Mouse (Mus musculus): Measurements from ENCODE around the gene Poll. TPM values are rescaled to one million over a fixed set of nuclear protein-coding genes. Genes with fewer than 3 reads are reported as not detected.

Poll gene
- polyA plus RNA-seq, 1 experiment: 12.7 TPM

- Histone ChIP-seq H3K36me3 (ENCODE audit: control insufficient read depth, insufficient read depth) (no peaks in the 10 kb centered on the region), H3K4me3 (ENCODE audit: insufficient read depth, poor library complexity, severe bottlenecking) (no peak overlapping the region), H3K79me3 (ENCODE audit: low read depth) (no peaks in the 10 kb centered on the region), H3K79me2 (ENCODE audit: control insufficient read depth, insufficient read depth) (no peaks in the 10 kb centered on the region), H3K27me3 (ENCODE audit: control insufficient read depth, insufficient read depth, insufficient read length) (no peaks in the 10 kb centered on the region), H3ac (ENCODE audit: control insufficient read depth, insufficient read length, low read depth) (no peak overlapping the region)
- no peak for TF ChIP-seq MYOG (IDR thresholded peaks at IDR 0.05; ENCODE audit: control insufficient read depth, extremely low read depth, insufficient read length)
- TF ChIP-seq CEBPB (IDR thresholded peaks at IDR 0.05; ENCODE audit: low read depth): no peak
- no peak for TF ChIP-seq FOSL1 (IDR thresholded peaks at IDR 0.05; ENCODE audit: insufficient read depth, low read length, poor library complexity, severe bottlenecking)
- TF ChIP-seq CTCF (IDR thresholded peaks at IDR 0.05; ENCODE audit: control insufficient read depth, insufficient read depth, insufficient read length): no peak
- no peak for TF ChIP-seq USF1 (IDR thresholded peaks at IDR 0.05; ENCODE audit: low read depth)
- TF ChIP-seq MYOD1 (IDR thresholded peaks at IDR 0.05; ENCODE audit: control insufficient read depth, insufficient read length, low read depth): no peak
- TF ChIP-seq MAX (IDR thresholded peaks at IDR 0.05): no peak
These were observed 36.8 kb upstream of the Poll start for GRCm38 (mm10) chr19:45597106-45597505.

- no peak overlapping the region for H3K4me3 ChIP-seq (ENCODE audit: insufficient read depth, poor library complexity, severe bottlenecking)
- H3ac ChIP-seq (ENCODE audit: control insufficient read depth, insufficient read length, low read depth): no peak overlapping the region
- H3K36me3 ChIP-seq (ENCODE audit: control insufficient read depth, insufficient read depth): no peaks in the 10 kb centered on the region
- no peaks in the 10 kb centered on the region for H3K79me3 ChIP-seq (ENCODE audit: low read depth)
- H3K27me3 ChIP-seq (ENCODE audit: control insufficient read depth, insufficient read depth, insufficient read length): no peaks in the 10 kb centered on the region
- no peak for TF ChIP-seq FOSL1 (IDR thresholded peaks at IDR 0.05; ENCODE audit: insufficient read depth, low read length, poor library complexity, severe bottlenecking)
- no peak for TF ChIP-seq MYOD1 (IDR thresholded peaks at IDR 0.05; ENCODE audit: control insufficient read depth, insufficient read length, low read depth)
- TF ChIP-seq USF1 (IDR thresholded peaks at IDR 0.05; ENCODE audit: low read depth): no peak
- no peak for TF ChIP-seq MAX (IDR thresholded peaks at IDR 0.05)
- TF ChIP-seq CTCF (IDR thresholded peaks at IDR 0.05; ENCODE audit: control insufficient read depth, insufficient read depth, insufficient read length): no peak
- no peak for TF ChIP-seq MYOG (IDR thresholded peaks at IDR 0.05; ENCODE audit: control insufficient read depth, extremely low read depth, insufficient read length)
- TF ChIP-seq CEBPB (IDR thresholded peaks at IDR 0.05; ENCODE audit: low read depth): no peak
- H3K79me2 ChIP-seq (ENCODE audit: control insufficient read depth, insufficient read depth): no peaks in the 10 kb centered on the region
These were observed 36.1 kb upstream of the Poll start for GRCm38 (mm10) chr19:45596434-45596833.

- Histone ChIP-seq H3K36me3 (ENCODE audit: control insufficient read depth, insufficient read depth) (no peaks in the 10 kb centered on the region), H3K79me2 (ENCODE audit: control insufficient read depth, insufficient read depth) (no peaks in the 10 kb centered on the region), H3K4me3 (ENCODE audit: insufficient read depth, poor library complexity, severe bottlenecking) (no peak overlapping the region), H3K27me3 (ENCODE audit: control insufficient read depth, insufficient read depth, insufficient read length) (no peaks in the 10 kb centered on the region), H3ac (ENCODE audit: control insufficient read depth, insufficient read length, low read depth) (no peak overlapping the region), H3K79me3 (ENCODE audit: low read depth) (no peaks in the 10 kb centered on the region)
- TF ChIP-seq USF1 (IDR thresholded peaks at IDR 0.05; ENCODE audit: low read depth) (no peak), CEBPB (IDR thresholded peaks at IDR 0.05; ENCODE audit: low read depth) (no peak), MAX (IDR thresholded peaks at IDR 0.05) (no peak), MYOG (IDR thresholded peaks at IDR 0.05; ENCODE audit: control insufficient read depth, extremely low read depth, insufficient read length) (no peak), MYOD1 (IDR thresholded peaks at IDR 0.05; ENCODE audit: control insufficient read depth, insufficient read length, low read depth) (no peak), CTCF (IDR thresholded peaks at IDR 0.05; ENCODE audit: control insufficient read depth, insufficient read depth, insufficient read length) (no peak)
These were observed 35.7 kb upstream of the Poll start for GRCm38 (mm10) chr19:45596019-45596418.

GRCm38 (mm10) chr19:45595481-45595880 is 35.1 kb upstream of the Poll start:
- Histone ChIP-seq H3K4me3 (ENCODE audit: insufficient read depth, poor library complexity, severe bottlenecking) (no peak overlapping the region), H3K27me3 (ENCODE audit: control insufficient read depth, insufficient read depth, insufficient read length) (no peaks in the 10 kb centered on the region)
- TF ChIP-seq MYOD1 (IDR thresholded peaks at IDR 0.05; ENCODE audit: control insufficient read depth, insufficient read length, low read depth) (no peak), MAX (IDR thresholded peaks at IDR 0.05) (no peak), USF1 (IDR thresholded peaks at IDR 0.05; ENCODE audit: low read depth) (no peak), MYOG (IDR thresholded peaks at IDR 0.05; ENCODE audit: control insufficient read depth, extremely low read depth, insufficient read length) (no peak)

GRCm38 (mm10) chr19:45594079-45594478 is 33.7 kb upstream of the Poll start:
- TF ChIP-seq CTCF (IDR thresholded peaks at IDR 0.05; ENCODE audit: control insufficient read depth, insufficient read depth, insufficient read length): no peak
- no peak for TF ChIP-seq MAX (IDR thresholded peaks at IDR 0.05)
- TF ChIP-seq MYOD1 (IDR thresholded peaks at IDR 0.05; ENCODE audit: control insufficient read depth, insufficient read length, low read depth): no peak
- TF ChIP-seq USF1 (IDR thresholded peaks at IDR 0.05; ENCODE audit: low read depth): no peak
- no peak for TF ChIP-seq CEBPB (IDR thresholded peaks at IDR 0.05; ENCODE audit: low read depth)
- no peak for TF ChIP-seq FOSL1 (IDR thresholded peaks at IDR 0.05; ENCODE audit: insufficient read depth, low read length, poor library complexity, severe bottlenecking)
- TF ChIP-seq MYOG (IDR thresholded peaks at IDR 0.05; ENCODE audit: control insufficient read depth, extremely low read depth, insufficient read length): no peak
- no peaks in the 10 kb centered on the region for H3K27me3 ChIP-seq (ENCODE audit: control insufficient read depth, insufficient read depth, insufficient read length)
- H3K36me3 ChIP-seq (ENCODE audit: control insufficient read depth, insufficient read depth): no peaks in the 10 kb centered on the region
- no peaks in the 10 kb centered on the region for H3K79me3 ChIP-seq (ENCODE audit: low read depth)
- no peaks in the 10 kb centered on the region for H3K79me2 ChIP-seq (ENCODE audit: control insufficient read depth, insufficient read depth)
- no peak overlapping the region for H3K4me3 ChIP-seq (ENCODE audit: insufficient read depth, poor library complexity, severe bottlenecking)
- no peak overlapping the region for H3ac ChIP-seq (ENCODE audit: control insufficient read depth, insufficient read length, low read depth)

More at GRCm38 (mm10) chr19:45595481-45595880, 35.1 kb upstream of the Poll start:
- Histone ChIP-seq H3K79me3 (ENCODE audit: low read depth) (no peaks in the 10 kb centered on the region), H3K36me3 (ENCODE audit: control insufficient read depth, insufficient read depth) (no peaks in the 10 kb centered on the region), H3ac (ENCODE audit: control insufficient read depth, insufficient read length, low read depth) (no peak overlapping the region), H3K79me2 (ENCODE audit: control insufficient read depth, insufficient read depth) (no peaks in the 10 kb centered on the region)

- TF ChIP-seq MAX (IDR thresholded peaks at IDR 0.05) (no peak), FOSL1 (IDR thresholded peaks at IDR 0.05; ENCODE audit: insufficient read depth, low read length, poor library complexity, severe bottlenecking) (no peak), MYOD1 (IDR thresholded peaks at IDR 0.05; ENCODE audit: control insufficient read depth, insufficient read length, low read depth) (no peak), CTCF (IDR thresholded peaks at IDR 0.05; ENCODE audit: control insufficient read depth, insufficient read depth, insufficient read length) (no peak), USF1 (IDR thresholded peaks at IDR 0.05; ENCODE audit: low read depth) (no peak), MYOG (IDR thresholded peaks at IDR 0.05; ENCODE audit: control insufficient read depth, extremely low read depth, insufficient read length) (no peak), CEBPB (IDR thresholded peaks at IDR 0.05; ENCODE audit: low read depth) (no peak)
- no peak overlapping the region for H3K4me3 ChIP-seq (ENCODE audit: insufficient read depth, poor library complexity, severe bottlenecking)
- no peaks in the 10 kb centered on the region for H3K79me3 ChIP-seq (ENCODE audit: low read depth)
- H3K27me3 ChIP-seq (ENCODE audit: control insufficient read depth, insufficient read depth, insufficient read length): no peaks in the 10 kb centered on the region
- H3K79me2 ChIP-seq (ENCODE audit: control insufficient read depth, insufficient read depth): no peaks in the 10 kb centered on the region
- H3K36me3 ChIP-seq (ENCODE audit: control insufficient read depth, insufficient read depth): no peaks in the 10 kb centered on the region
- no peak overlapping the region for H3ac ChIP-seq (ENCODE audit: control insufficient read depth, insufficient read length, low read depth)
These were observed 32.6 kb upstream of the Poll start for GRCm38 (mm10) chr19:45592916-45593315.

Measured in C2C12 (cell line).